Mouse (Mus musculus) G1E (cell line): Measurements from ENCODE around the gene P2rx4.

Experiments
- CTCF ChIP-seq: IDR thresholded peaks from 2 replicates; pipeline ENCODE4 v1.5.1; 2012; ENCODE audit warnings: low read depth, low read length, inconsistent platforms, mixed read lengths
- GATA1 ChIP-seq: IDR thresholded peaks from 2 replicates; pipeline ENCODE4 v1.6.1; 2012; ENCODE audit warnings: borderline replicate concordance, low read length, inconsistent platforms, mixed read lengths
- GATA2 ChIP-seq: IDR thresholded peaks from 2 replicates; pipeline ENCODE4 v1.6.1; 2012; ENCODE audit warnings: low read depth, low read length, inconsistent platforms, borderline replicate concordance

GRCm38 (mm10) chr5:122747950-122748349 is 40.6 kb downstream of the P2rx4 start:
- TF ChIP-seq CTCF, result no peak
- no peak for TF ChIP-seq GATA2
- TF ChIP-seq GATA1, result no peak
